Mouse (Mus musculus): ENCODE measurements around the gene Kalrn.

- TF ChIP-seq CTCF (IDR thresholded peaks at IDR 0.05; ENCODE audit: extremely low read depth, insufficient read length, insufficient replicate concordance, low read depth, low read length): no peak
- peak; percentile 96 for TF ChIP-seq POLR2A (IDR thresholded peaks at IDR 0.05; ENCODE audit: low read depth, low read length)
These were observed 477.7 kb downstream of the Kalrn start for GRCm38 (mm10) chr16:34095548-34096141.
